Mouse (Mus musculus): ENCODE measurements around the gene Clasp1.

GRCm38 (mm10) chr1:118492811-118493210 is 104.0 kb downstream of the Clasp1 start:
- no peak for TF ChIP-seq CTCF (IDR thresholded peaks at IDR 0.05; ENCODE audit: extremely low read depth, insufficient read depth, insufficient read length, insufficient replicate concordance)
- no peak for TF ChIP-seq POLR2A (IDR thresholded peaks at IDR 0.05; ENCODE audit: low read depth, low read length)

All from spleen, adult 2 months (tissue).